Mouse (Mus musculus) bone marrow, adult 2 months (tissue): ENCODE data around the gene Zwilch.

ENCODE experiments used
- CTCF ChIP-seq: fragments of 200-500 bp; IDR thresholded peaks from 2 replicates; pipeline ENCODE4 v1.5.1; 2011; ENCODE audit warnings: low read length, control low read depth; ENCODE audit not compliant: control insufficient read depth, insufficient read depth
- POLR2A ChIP-seq: fragments of 200-500 bp; IDR thresholded peaks from 2 replicates; pipeline ENCODE4 v1.6.1; 2011; ENCODE audit warnings: low read depth, mild to moderate bottlenecking, control low read depth, low read length, borderline replicate concordance; ENCODE audit not compliant: control insufficient read depth

DNA sequence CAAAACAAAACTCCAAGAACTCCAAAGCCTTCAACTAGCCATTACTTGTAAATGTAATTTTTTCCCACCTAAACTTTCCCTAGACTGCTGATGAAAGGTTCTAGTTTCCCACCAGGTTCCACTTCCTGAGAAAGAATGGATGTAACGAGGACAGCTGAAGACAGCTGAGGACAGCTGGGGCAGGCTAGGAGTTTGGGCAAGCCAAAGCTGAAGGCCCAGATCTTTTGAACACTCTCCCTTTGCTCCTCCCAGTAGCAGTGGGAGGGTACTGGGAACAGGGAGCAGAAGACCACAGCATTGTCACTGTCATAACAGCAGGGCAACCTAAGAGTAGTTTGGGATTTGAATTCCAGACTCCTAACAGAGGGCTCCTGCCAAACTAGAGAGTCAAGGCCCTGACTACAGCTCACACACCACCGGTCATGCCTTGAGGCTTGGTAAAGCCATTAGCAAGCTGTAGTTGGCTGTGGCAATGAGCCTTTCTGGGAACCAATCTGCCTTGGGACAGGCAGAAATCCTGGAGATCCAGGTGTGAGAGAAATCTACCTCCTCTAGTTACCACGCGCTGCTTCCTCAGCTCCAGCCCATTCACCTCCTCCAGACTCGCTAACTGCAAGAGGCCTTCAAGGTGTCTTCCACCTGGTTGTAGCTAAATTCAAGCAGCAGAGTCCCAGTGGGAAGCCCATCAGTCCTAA is 25.3 kb upstream of the Zwilch start:
- TF ChIP-seq POLR2A (no peak), CTCF (no peak)
